Mouse (Mus musculus) liver, adult (tissue): ENCODE results near the gene Nxn.

Experiments used
- GATA4 ChIP-seq: IDR thresholded peaks from 2 replicates; pipeline ENCODE4 v1.6.1; 2014; ENCODE audit warnings: mild to moderate bottlenecking, low read length; ENCODE audit not compliant: insufficient replicate concordance

The Nxn gene

GRCm38 (mm10) chr11:76288645-76289044 is 110.3 kb downstream of the Nxn start:
- no peak for TF ChIP-seq GATA4

GRCm38 (mm10) chr11:76287301-76287700 is 111.6 kb downstream of the Nxn start:
- TF ChIP-seq GATA4 = no peak

GRCm38 (mm10) chr11:76286534-76287126 is 112.3 kb downstream of the Nxn start:
- TF ChIP-seq GATA4 = no peak

- TF ChIP-seq GATA4 = no peak
These were observed 113.4 kb downstream of the Nxn start for GRCm38 (mm10) chr11:76285431-76286075.

- TF ChIP-seq GATA4 = no peak
These were observed 115.1 kb downstream of the Nxn start for GRCm38 (mm10) chr11:76283841-76284240.

GRCm38 (mm10) chr11:76279971-76280370 is 119.0 kb downstream of the Nxn start:
- TF ChIP-seq GATA4 = no peak

GRCm38 (mm10) chr11:76278960-76279852 is 119.7 kb downstream of the Nxn start:
- no peak for TF ChIP-seq GATA4

GRCm38 (mm10) chr11:76272440-76272839 is 126.5 kb downstream of the Nxn start:
- no peak for TF ChIP-seq GATA4

- TF ChIP-seq GATA4 = no peak
These were observed 130.3 kb downstream of the Nxn start for GRCm38 (mm10) chr11:76268521-76269065.

- TF ChIP-seq GATA4 = no peak
These were observed 130.9 kb downstream of the Nxn start for GRCm38 (mm10) chr11:76268001-76268459.

- TF ChIP-seq GATA4 = no peak
These were observed 131.4 kb downstream of the Nxn start for GRCm38 (mm10) chr11:76267550-76267949.

- TF ChIP-seq GATA4 = no peak
These were observed 136.2 kb downstream of the Nxn start for GRCm38 (mm10) chr11:76262611-76263351.

GRCm38 (mm10) chr11:76261224-76261623 is 137.7 kb downstream of the Nxn start:
- TF ChIP-seq GATA4 = peak; percentile 49; the same call in 1 of the 2 replicates

- TF ChIP-seq GATA4 = no peak
These were observed 138.5 kb downstream of the Nxn start for GRCm38 (mm10) chr11:76260208-76261050.
